Mouse (Mus musculus) intestine, postnatal 0 days (tissue): Measurements from ENCODE around the gene Fam177a. TPM values are rescaled to one million over a fixed set of nuclear protein-coding genes. Genes with fewer than 3 reads are reported as not detected.
"Not testable (repeated sequence)": the region's sequence is repeated elsewhere in the genome, so short reads cannot be mapped to it uniquely, and the experiment has no call there.

Experiments used
- ATAC-seq: fragments of 200-750 bp; cut with Nextera tagmentation; 2 replicates; pipeline ENCODE4 v1.8.0; 2017; ENCODE audit warnings: mild to moderate bottlenecking, moderate TSS enrichment, moderate library complexity
- H3K27ac ChIP-seq: fragments of 300-500 bp; sonication (generic); 2 replicates; pipeline ENCODE4 v1.5.1; 2014; ENCODE audit warnings: mild to moderate bottlenecking, low read depth, low read length, moderate library complexity
- H3K27me3 ChIP-seq: fragments of 300-500 bp; sonication (generic); replicated peaks from 2 replicates; pipeline ENCODE4 v1.6.1; 2014; ENCODE audit warnings: low read length, mixed read lengths; ENCODE audit not compliant: control insufficient read depth, insufficient read depth
- H3K36me3 ChIP-seq: fragments of 300-500 bp; sonication (generic); 2 replicates; pipeline ENCODE4 v1.6.1; 2014; ENCODE audit warnings: mild to moderate bottlenecking, moderate library complexity; ENCODE audit not compliant: control insufficient read depth, insufficient read depth
- H3K4me1 ChIP-seq: fragments of 300-500 bp; sonication (generic); replicated peaks from 2 replicates; pipeline ENCODE4 v1.6.1; 2014; ENCODE audit warnings: antibody characterized with exemption, low read length, mixed read lengths; ENCODE audit not compliant: control insufficient read depth, insufficient read depth
- H3K4me2 ChIP-seq: fragments of 300-500 bp; sonication (generic); replicated peaks from 2 replicates; pipeline ENCODE4 v1.6.1; 2014; ENCODE audit warnings: low read depth, mild to moderate bottlenecking, moderate library complexity
- H3K4me3 ChIP-seq: fragments of 300-500 bp; sonication (generic); 2 replicates; pipeline ENCODE4 v1.5.1; 2014; ENCODE audit warnings: low read depth, low read length
- H3K9ac ChIP-seq: fragments of 300-500 bp; sonication (generic); 2 replicates; pipeline ENCODE4 v1.6.1; 2014; ENCODE audit warnings: mild to moderate bottlenecking, low read depth, low read length
- H3K9me3 ChIP-seq: fragments of 300-500 bp; sonication (generic); 2 replicates; pipeline ENCODE4 v1.6.1; 2016; ENCODE audit warnings: mixed run types; ENCODE audit not compliant: control insufficient read depth
- WGBS: fragments of 180-500 bp; shearing (Covaris S2); extraction: QIAGEN DNeasy Blood & Tissue Kit; methylation state at CpG from one replicate; pipeline ENCODE4 v1.1.7; 2014; 5-methylcytosine and 5-hydroxymethylcytosine counted together
- polyA plus RNA-seq: library from polyadenylated mRNA; unstranded; fragments of >200 nt; fragmentation: Nextera tagmentation; extraction: Ambion mirVana; gene quantifications from 2 replicates; pipeline ENCODE4 v1.2.1, GENCODE M21; 2015

The Fam177a gene
- polyA plus RNA-seq, 1 experiment from 2014 or later: 27.8 TPM

- not testable (repeated sequence) for H3K9ac ChIP-seq, H3K27ac ChIP-seq, ATAC-seq, H3K27me3 ChIP-seq, H3K36me3 ChIP-seq, H3K4me1 ChIP-seq, H3K9me3 ChIP-seq, H3K4me3 ChIP-seq, H3K4me2 ChIP-seq
- no CpG with 5 or more reads among the region's 6 CpGs for WGBS
Measured at GRCm38 (mm10) chr12:55137859-55138258, 13.6 kb downstream of the Fam177a start.

- not testable (repeated sequence) for H3K4me3 ChIP-seq, H3K27me3 ChIP-seq, H3K36me3 ChIP-seq, H3K9me3 ChIP-seq, H3K9ac ChIP-seq, H3K4me1 ChIP-seq, H3K4me2 ChIP-seq, H3K27ac ChIP-seq
- peak; percentile 98 for ATAC-seq
- no CpG with 5 or more reads among the region's 57 CpGs for WGBS
Measured at GRCm38 (mm10) chr12:55154559-55155448, 30.5 kb downstream of the Fam177a start, which contains the start of gene Srp54b. TSS of gene Srp54b (plus strand) at chr12:55155104.

- H3K36me3 ChIP-seq: not testable (repeated sequence)
Measured at GRCm38 (mm10) chr12:55155449-55155783, 31.1 kb downstream of the Fam177a start.

GRCm38 (mm10) chr12:55167034-55167557 lies 42.8 kb downstream of the Fam177a start:
- not testable (repeated sequence) for H3K9ac ChIP-seq, H3K36me3 ChIP-seq, H3K4me1 ChIP-seq, ATAC-seq, H3K27me3 ChIP-seq, H3K9me3 ChIP-seq, H3K27ac ChIP-seq, H3K4me2 ChIP-seq, H3K4me3 ChIP-seq
- no CpG with 5 or more reads among the region's 7 CpGs for WGBS

More at GRCm38 (mm10) chr12:55155449-55155783, 31.1 kb downstream of the Fam177a start:
- not testable (repeated sequence) for H3K27ac ChIP-seq, H3K4me1 ChIP-seq, H3K4me2 ChIP-seq, H3K9me3 ChIP-seq, H3K27me3 ChIP-seq, H3K4me3 ChIP-seq, H3K9ac ChIP-seq
- ATAC-seq: peak; percentile 39
- 2% methylated on average over 8 of the region's 24 CpGs for WGBS

GRCm38 (mm10) chr12:55187686-55188085 lies 63.4 kb downstream of the Fam177a start:
- H3K4me1 ChIP-seq, H3K4me3 ChIP-seq, H3K36me3 ChIP-seq, H3K4me2 ChIP-seq, H3K9me3 ChIP-seq, H3K27ac ChIP-seq, ATAC-seq, H3K9ac ChIP-seq, H3K27me3 ChIP-seq: not testable (repeated sequence)
- no CpG with 5 or more reads among the region's 8 CpGs for WGBS

- WGBS: no CpG with 5 or more reads among the region's 5 CpGs
- H3K9ac ChIP-seq, ATAC-seq, H3K4me2 ChIP-seq, H3K36me3 ChIP-seq, H3K27ac ChIP-seq, H3K9me3 ChIP-seq, H3K4me1 ChIP-seq, H3K4me3 ChIP-seq, H3K27me3 ChIP-seq: not testable (repeated sequence)
Measured at GRCm38 (mm10) chr12:55189127-55189526, 64.9 kb downstream of the Fam177a start.

Other genes with a start within 250 kb of the Fam177a start
- not detected in 2 replicates for gene Gm20403, start 137.9 kb upstream of the Fam177a start, polyA plus RNA-seq
- 15.2 and 15.3 TPM in 2 replicates for gene Baz1a, start 110.1 kb upstream of the Fam177a start, polyA plus RNA-seq
- 10.1 TPM in 2 replicates for gene 2700097O09Rik, start 44.4 kb upstream of the Fam177a start, polyA plus RNA-seq
- gene Srp54a, start 44.2 kb upstream of the Fam177a start, polyA plus RNA-seq: 106 and 107 TPM in 2 replicates
- 34.7 and 39.1 TPM in 2 replicates for gene Srp54b, start 30.6 kb downstream of the Fam177a start, polyA plus RNA-seq
- not detected in 2 replicates for gene 1700047I17Rik2, start 75.1 kb downstream of the Fam177a start, polyA plus RNA-seq
- 60.0 and 64.6 TPM in 2 replicates for gene Srp54c, start 105.7 kb downstream of the Fam177a start, polyA plus RNA-seq
- gene 1110008L16Rik, start 175.1 kb downstream of the Fam177a start, polyA plus RNA-seq: 10.1 and 11.9 TPM in 2 replicates
- gene Ppp2r3c, start 178.5 kb downstream of the Fam177a start, polyA plus RNA-seq: 7.7 and 8.6 TPM in 2 replicates